Mouse (Mus musculus): Measurements from ENCODE around the gene Trap1.
"Not testable (repeated sequence)": the region's sequence is repeated elsewhere in the genome, so short reads cannot be mapped to it uniquely, and the experiment has no call there.

The Trap1 gene

DNA sequence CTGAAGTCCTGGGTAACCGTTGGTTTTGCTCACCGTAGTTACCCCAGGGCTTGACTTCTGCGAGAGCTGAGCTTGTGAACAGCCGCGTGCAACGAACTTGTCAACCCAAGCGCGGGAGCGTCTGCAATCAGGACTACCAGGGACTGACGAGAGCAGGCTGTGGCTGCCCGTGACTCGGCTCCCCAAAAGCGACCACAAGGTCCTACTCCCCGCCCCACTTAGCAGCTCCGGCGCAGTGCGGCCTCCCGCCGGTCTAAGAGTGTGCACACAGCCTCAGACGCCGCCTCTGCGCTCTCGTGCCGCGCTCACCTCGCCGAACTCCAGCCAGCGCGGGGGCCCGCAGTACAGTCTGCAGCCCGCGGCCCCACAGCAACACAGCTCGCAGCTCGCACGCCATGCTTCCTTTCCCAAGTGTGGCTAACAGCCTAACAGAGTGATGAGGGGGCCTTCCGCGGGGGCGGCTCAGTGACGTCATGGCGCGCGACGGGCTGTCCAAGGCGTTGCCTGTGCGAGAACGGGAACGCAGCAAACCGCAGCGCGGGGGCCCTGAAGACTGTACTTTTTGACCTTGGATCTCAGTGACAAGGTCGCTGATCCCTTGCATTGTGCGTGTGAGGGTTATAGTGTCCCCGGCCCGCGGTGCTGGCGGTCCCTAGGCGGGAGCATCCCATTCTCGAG, at the start of gene Trap1:
Gene Trap1 (minus strand): TSS at position 444 of the 678 bp plus-strand sequence.
- DNase-seq = peak; percentile 93

DNA sequence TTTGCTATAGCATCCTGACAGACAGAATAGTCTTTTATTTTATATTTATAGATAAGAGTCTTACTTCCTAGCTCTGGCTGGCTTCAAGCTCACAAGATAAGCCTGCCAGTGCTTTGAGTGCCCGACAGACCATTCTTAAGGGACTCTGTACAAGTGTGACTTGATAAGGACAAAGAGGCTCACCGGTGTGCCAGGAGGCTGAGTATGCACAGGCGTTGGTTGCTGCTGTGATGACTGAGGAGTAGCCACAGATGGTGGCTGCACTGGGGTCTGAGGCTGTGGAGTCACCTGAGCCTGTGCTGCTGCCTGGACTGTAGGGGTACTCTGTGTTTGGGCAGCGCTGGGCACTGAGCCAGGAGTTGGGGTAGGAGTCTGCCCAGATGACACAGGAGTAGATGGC, 39.4 kb upstream of the Trap1 start:
- DNase-seq = peak; percentile 23

DNA sequence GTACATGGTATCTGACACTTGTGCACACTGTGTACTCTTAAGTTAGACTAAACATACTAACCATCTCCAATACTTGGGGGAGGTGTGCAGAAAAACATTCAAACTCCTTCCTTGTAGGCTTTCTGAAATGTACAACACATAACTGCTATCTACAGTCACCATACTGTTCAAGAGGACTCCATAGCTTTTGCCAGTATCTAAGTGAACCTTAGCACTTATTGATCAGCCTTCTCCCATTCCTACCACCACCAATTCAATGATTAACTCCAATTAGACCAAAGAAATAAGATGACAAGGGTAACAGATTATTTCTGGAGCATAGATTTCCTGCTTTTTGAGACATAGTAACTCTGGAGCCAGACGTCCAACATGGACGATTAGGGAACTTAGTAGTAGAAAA, 22.7 kb upstream of the Trap1 start:
- DNase-seq = no peak

DNA sequence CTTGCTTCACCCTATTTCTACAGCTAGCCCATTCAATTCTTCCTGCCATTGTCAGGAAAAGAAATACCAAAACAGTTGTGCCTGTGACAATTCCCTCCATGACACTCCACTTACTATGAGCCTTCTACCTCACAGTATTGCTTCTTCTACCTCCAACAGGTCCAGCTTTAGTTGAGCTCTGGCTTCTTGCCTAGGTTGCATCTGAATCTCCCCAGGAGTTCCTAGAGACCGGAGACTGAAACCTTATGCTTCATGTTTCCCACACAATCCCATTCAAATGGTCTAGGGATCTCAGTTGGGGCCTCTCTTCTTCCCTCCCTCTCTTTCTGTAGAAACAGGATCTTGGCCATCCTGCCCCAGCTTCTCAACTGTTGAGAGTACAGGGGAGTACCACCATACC, 19.9 kb upstream of the Trap1 start:
- DNase-seq = no peak

DNA sequence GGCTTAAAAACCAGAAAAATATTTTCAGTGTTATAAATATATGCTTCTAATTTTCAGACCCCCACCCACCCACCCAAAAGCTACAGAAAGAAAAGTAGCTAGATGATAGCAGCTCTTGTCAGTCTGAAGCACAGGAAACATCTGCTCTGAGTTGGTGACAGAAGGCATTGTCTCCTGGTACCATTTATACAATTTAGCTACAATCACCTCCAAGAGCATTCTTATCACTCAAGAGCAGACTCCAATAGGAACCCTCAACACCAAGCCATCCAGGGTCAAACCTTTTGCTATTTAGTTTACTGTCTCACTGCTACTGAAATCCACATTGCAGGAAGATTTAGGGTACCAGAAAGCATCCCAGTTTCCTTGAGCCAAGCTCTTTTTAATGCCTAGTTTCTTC, 19.3 kb upstream of the Trap1 start:
- DNase-seq = no peak

DNA sequence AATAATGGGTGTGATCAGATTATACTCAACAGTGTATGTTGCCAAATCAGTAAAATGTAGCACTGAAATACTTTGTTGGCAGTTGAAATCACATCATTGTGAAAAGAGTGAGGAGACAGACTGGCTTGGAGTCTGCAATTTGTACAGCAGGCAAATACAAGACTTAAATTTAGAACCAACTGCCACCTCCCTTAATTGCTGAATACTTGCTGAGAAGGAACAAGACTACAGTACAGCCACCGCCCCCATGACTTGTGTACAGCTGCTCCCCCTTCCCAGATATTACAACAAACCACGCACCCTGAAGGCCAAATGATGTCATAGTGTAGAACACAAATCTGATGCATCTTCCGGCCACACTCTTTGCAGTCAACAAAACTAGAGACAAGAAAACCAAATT, 18.5 kb upstream of the Trap1 start:
- DNase-seq = no peak

DNA sequence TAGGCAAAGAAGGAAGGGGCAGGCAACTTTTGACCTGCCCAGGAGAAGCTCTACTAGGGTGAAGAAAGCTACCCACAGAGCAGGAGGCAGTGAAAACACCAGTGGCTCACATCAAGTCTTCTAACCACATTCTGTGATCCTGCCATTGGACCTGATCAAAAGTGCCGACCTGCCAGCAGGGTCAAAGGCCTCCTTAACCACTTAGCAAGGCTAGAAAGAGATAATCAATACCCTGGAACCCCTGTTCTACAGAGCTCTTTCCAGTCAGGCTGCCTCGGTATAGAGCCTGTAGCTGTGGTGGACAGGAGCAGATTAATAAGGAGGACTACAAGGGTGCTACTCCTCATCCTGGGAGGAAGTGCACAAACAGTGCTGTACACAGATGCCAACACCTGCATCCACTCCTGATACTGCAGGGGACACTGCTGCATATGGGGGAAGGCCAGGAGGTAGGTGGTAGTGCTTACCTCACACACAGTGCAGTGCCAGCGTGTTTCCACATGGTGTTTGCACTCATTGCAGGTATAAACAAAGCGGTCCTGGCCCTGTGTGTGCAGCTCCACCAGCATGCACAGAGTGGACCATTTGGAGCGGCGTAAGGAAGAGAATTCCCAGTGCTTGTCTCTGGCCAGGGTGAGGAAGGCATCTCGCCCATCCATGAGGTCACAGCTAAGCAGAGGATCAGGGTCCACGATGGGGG, 9.7 kb upstream of the Trap1 start:
- no peak for DNase-seq

DNA sequence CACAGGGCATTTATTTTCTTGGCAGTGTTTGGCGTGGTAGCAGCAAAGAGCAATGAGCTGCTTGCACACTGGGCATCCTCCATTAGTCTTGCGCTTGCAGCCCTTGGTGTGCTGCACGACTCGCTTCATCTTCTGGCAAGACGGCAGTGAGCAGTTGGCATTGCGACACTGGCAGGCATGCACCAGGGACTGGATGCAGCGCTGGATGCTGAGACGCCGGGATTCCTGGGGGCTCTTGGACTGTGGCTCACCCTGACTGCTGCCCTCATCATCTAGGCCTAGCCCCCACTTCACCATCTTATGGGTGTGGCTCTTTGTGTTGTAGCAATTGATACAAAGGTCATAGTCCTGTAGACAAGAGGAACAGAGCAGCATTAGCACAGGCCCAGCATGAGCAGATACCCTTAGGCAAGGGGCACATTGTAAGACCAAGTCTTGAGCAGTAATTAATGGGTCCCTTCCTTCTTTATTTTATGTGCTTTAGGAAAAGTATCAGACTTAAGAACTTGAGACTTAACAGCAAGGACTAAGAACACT, 8.3 kb upstream of the Trap1 start:
- DNase-seq = no peak

DNA sequence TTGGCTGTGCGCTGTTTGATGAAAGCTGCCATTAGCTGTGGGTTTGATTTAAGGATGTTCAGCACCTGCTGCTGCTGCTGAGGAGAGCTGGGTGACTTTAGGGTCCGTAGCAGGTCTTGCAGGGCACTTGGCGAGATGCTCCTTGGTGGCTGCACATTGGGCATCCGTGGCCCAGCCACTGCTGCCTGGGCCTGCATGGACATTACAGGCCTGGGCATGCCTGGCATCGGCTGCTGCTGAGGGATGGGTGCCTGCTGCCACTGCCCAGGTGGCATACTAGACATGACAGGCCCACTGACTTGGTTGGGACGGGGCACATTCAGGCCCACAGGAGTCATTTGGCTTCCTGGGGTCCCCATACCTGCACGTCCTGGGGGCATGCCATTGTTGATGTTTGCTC, 7.4 kb upstream of the Trap1 start:
- DNase-seq = no peak

DNA sequence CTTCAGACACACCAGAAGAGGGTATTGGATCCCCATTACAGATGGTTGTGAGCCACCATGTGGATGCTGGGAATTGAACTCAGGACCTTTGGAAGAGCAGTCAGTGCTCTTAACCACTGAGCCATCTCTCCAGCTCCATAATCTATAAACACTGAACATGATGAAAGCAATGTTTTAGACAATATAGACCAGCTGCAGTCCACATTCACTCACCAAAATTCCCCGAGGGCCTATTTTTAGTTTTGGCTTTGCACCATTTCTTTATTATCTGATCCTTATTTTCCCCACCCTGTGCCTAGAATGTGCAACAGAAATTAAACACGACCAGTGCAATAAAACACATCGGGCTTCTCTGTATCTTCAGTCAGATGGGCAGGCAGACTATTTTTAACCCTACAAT, 2.8 kb upstream of the Trap1 start:
- not testable (repeated sequence) for DNase-seq

DNA sequence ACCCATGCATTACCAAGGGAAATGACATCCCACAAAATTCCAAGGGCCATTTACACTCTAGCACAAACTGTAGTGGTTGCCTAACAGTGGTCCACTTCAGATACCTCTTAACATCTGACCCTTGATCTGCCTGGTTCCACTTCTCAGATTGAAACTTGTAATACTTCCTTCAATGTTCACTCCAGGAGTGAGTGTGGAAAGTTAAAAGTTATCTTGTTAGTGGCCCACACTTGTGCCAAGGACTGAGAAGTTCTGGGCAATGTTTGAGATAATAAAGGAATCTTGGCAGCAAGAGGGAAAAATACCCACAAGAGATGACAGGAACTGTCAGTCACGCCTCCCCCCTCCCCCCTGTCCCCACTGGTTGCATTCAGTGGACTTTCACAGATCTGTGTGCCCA, 2.0 kb upstream of the Trap1 start:
- DNase-seq = no peak

DNA sequence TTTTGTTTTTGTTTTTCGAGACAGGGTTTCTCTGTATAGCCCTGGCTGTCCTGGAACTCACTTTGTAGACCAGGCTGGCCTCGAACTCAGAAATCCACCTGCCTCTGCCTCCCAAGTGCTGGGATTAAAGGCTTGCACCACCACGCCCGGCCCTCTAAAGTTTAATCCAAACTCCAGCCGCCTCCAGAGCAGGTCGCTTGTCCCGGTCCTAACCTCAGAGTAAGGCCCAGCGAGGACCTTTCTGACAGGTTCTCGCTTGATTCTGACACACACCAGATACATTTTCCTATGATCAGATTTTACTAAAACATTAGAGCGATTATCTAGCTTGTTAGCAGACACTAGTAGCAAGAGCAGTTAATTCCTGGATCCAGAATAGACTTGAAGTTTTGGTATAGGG, 675 bp upstream of the Trap1 start:
- not testable (repeated sequence) for DNase-seq

DNA sequence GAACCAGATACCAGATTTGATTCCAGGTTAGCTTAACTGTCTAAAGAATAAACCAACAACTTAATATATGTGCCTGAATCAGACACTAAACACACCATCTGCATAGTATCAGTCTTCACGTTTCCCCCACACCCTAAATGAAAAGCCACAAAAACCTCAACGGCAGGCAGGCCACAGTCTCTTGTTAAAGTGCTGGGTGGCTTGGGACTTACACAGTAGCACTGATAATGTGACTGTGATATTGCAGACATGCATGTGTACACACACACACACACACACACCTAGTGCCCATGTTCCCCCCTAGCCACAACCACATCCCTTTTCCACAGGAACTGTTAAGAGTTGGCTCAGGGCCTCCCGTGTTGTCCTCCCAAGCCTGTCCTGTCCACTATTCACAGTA, 2.8 kb downstream of the Trap1 start:
- DNase-seq = peak; percentile 23

DNA sequence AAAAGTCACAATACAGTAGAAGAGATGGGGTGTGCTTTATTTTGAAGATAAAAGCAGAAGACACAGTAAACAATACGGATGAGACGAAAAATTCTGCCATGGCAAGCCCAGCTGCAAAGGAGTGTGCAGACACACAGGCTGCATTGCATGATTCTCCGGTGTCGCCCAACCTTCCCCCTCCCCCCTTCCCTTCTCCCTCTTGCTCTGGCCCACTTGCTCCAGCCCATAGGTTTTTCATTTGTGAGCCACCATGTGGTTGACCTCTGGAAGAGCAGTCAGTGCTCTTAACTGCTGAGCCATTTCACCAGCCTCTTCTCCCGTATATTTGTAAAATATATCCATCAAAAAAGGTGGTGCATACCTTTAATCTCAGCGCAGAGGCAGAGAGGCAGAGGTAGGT, 3.3 kb downstream of the Trap1 start:
- no peak for DNase-seq

DNA sequence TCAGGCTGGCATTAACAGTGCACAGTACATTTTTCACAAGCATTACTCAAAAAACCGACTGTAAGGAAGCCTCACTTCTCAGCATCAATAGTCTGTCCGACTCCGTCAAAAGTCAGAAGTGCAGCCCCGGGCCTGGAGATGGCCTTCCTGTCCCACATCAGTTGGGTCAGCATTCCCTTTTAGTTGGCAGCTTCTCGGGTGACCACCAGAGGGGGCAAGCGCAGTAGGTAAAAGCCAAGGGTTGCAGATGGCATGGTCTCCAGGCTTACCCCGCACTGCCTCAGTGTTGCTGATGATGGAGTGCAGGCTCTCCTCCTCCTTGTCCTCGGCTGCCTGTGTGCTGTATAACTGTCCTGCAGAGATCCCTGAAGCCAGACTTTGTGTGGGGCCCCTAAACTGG, 9.0 kb downstream of the Trap1 start:
- DNase-seq = peak; percentile 63

DNA sequence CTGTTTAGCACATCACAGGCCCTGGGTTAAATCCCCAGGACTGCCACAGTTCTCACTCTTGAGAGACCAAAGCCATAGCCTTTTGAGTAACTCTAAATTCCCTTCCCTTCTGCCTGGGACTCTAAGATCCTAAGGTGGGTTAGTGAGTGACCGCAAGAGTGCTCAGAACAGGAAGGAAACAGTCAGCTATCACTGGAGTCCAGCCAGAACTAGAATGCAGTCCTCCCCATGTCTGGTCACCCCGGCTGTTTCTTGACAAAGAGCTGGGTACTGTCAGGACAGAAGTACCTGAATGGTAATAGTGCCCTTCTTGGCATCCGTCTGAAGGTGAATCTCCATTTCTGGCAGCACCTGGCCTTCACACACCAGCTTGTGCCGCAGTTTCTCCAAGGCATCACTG, 12.7 kb downstream of the Trap1 start:
- DNase-seq = no peak

DNA sequence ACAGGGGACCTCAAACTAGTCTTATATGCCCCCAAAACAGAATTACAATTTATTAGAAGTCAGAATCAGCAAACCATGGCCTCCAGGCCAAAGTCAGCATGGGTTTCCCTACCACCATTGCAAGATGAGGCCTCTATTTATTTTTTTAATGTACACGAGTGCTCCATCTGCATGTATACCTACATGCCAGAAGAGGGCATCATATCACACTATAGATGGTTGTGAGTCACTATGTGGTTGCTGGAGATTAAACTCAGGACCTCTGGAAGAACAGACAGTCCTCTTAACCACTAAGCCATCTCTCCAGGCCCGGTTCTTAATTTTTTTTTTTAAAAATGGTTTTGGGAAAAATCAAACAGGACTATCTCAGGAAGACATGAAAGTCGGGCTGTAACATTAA, 23.8 kb downstream of the Trap1 start:
- no peak for DNase-seq

DNA sequence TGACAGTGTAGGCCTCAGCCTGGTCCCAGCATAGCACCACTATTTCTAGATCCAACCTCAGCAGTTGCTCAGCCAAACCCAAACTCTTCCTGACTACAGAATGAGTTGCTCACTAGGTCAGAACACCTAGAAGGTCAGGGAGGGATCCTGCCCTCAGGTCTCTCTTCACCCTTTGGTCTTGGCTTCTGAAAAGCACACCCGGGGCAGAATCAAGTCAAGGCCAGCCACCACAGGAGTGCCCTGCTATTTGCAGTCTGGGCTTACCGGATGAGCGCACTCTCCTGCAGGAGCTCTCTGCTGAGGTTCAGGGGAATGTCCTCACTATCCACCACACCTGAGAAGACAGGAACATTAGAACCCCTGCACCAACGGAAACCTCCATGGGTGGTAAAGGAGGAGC, 25.0 kb downstream of the Trap1 start:
- DNase-seq = no peak

DNA sequence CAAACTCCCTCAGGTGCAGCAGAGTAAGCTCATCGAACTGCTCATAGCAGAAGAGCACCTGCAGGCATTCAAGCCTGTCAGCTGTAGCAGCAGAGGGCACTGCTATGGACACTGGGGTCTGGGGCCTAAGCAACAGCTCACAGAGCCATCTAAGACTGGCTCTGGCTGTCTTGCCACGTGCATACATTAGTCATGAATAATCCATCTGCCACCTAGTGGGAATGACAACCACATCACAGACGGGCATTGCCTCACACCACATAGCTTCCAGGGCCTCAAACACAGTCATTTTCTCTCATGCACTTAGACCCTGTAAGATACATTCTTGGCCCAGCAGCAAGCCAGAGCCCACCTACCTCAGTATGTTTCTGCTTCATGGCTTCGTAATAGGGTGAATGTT, 32.1 kb downstream of the Trap1 start:
- DNase-seq = no peak

DNA sequence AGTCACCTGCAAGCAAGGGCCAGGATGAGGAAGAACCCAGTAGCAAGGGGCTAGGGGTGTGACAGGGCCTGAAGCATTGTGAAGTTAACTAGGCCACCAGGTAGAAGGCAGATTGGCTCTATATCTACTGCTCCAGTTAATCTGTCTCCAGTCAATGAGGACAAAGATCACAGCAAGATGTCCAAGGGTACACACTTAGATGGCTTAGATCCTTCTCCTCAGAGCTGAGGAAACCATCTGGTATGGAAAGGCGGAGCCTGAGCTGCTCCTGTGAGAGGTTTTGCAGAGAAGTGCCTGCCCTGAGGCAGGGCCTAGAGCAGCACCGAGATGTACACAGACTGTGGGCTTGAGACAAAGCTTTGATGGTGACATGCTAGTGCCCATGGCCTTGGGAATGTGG, 33.5 kb downstream of the Trap1 start:
- no peak for DNase-seq

DNA sequence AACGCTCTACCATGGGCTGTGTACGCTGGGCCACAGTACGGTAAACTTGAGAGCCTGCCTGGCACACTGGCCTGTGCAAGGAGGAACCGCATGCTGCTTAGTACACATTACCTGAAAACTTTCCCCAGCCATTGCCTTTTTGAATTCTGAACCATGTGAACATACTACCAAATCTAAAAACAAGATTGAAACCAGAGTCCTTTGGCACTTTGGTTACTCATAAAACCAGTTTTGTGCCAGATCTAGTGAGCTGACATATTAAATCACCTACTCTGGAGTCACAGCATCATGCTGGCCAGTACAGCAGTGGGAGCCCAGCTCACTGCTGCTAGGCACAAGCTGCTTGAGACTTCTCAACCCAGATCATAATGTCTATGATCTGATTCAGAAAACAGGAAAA, 36.0 kb downstream of the Trap1 start:
- DNase-seq = no peak

DNA sequence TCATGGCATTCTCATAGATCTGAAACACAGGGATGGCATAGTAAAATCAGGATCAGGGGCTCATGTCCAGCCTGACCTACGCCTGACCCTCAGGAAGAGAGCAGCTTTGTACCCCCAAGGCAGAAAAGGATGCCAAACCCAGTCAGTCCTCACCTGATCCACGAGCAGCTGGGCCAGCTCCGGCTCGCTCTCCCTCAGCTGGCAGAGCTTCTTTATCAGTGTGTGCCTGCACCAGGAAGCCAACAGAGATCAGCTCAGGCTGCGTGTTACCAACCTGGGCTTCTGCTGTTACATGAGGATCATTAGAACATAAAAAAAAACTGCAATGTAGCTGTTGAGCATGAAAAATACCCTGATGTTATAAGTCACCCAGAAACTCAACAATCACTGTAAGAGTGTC, 37.4 kb downstream of the Trap1 start:
- no peak for DNase-seq

DNA sequence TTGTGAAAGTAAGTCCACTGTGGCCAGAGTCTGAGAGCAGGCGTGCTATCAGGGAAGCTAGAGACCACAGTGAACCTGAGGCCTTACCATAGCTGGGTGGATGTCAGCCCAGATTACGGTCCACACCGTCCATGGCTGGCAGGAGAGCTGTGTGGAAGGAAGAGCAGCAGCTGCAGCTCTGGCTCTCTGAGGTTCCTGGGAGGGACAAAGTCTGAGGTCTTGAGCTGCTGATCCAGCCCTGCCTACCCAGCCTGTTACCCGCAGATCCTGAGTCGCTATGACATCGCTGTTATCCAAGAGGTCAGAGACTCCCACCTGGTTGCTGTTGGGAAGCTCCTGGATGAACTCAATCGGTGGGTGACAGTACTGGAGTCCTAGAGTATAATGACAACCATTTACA, 39.9 kb downstream of the Trap1 start:
- no peak for DNase-seq

DNA sequence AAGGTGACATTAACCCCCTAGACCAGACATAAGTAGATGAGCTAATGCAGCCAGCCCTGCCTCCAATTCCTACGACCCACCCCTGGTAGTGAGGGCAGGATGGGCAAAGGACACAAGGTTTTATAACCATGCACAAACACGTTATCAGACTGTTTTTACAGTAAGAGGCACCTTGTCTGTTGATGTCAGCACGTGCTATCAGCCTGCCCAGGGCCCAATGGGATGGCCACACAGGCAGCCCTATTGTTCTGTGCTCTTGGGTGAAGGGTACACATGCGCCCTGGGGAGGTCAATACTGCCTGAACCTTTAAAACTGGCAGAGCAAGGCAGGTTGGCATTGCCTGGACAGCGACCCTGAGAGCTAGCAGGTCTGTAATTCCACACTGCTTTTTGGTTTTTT, 40.8 kb downstream of the Trap1 start, which contains the start of gene Dnase1:
Gene Dnase1 (plus strand): TSS at position 136 of the 400 bp plus-strand sequence.
- no peak for DNase-seq

DNA sequence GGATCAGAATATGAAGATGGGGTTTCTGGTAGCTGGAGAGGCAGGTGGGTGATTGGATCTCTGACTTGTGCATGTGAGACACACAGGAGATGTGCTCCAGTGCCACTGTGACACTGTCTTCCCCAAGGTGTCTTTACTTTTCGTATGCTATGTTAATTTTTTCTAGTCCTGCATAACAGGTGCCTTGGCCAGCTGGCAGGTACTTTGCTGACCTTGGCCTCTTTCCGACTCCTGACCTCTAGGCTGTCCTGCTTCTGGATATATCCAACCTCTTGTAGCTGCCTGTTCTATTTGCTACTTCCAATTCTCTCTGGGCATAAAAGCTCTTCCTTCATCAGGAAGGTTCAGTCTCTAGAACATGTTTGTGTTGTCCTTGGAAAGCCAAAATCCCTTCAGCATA, 42.1 kb downstream of the Trap1 start:
- DNase-seq = no peak

All from liver (tissue).